Mouse (Mus musculus): ENCODE results near the gene Fam208b.

DNA sequence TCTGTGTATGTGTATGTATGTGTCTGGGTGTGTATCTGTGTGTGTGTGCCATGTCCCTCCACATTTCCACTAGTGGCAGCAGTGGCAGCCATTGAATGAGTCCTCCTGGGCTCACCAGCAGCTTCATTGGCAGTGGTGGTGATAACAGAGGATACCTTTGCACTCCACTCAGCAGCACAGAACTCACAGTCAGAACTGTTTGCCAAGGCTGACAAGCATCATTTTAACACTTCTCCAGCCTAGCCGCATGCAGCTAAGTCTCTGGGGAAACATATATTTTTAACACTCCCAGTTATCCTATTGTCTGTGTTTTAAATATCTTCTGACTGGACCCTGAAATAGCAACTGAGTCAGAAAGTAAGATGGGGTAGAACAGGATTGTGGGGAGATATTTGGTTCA is 87.0 kb downstream of the Fam208b start:
- TF ChIP-seq CTCF (IDR thresholded peaks at IDR 0.05; ENCODE audit: low read depth) (no peak), EP300 (IDR thresholded peaks at IDR 0.05; ENCODE audit: low read depth) (no peak)
